Mouse (Mus musculus) limb, embryonic 14.5 days (tissue): ENCODE results near the gene Dync2li1. TPM values are rescaled to one million over a fixed set of nuclear protein-coding genes. Genes with fewer than 3 reads are reported as not detected.

ENCODE experiments used
- ATAC-seq: fragments of 200-750 bp; cut with Nextera tagmentation; 2 replicates; pipeline ENCODE4 v1.8.0; 2017; ENCODE audit warnings: low read depth, moderate number of reproducible peaks, moderate TSS enrichment; ENCODE audit not compliant: low FRiP score
- DNase-seq: peaks from one replicate; pipeline ENCODE4 v3.0.0-alpha.2; 2015; ENCODE audit warnings: low spot score
- H3K27ac ChIP-seq: fragments of 300-500 bp; sonication (generic); replicated peaks from 2 replicates; pipeline ENCODE4 v1.5.1; 2014; ENCODE audit warnings: low read depth, mild to moderate bottlenecking, low read length, moderate library complexity, mixed read lengths
- H3K27me3 ChIP-seq: fragments of 300-500 bp; sonication (generic); 2 replicates; pipeline ENCODE4 v1.6.1; 2014; ENCODE audit warnings: low read length, mixed read lengths; ENCODE audit not compliant: control insufficient read depth, insufficient read depth
- H3K36me3 ChIP-seq: fragments of 300-500 bp; sonication (generic); 2 replicates; pipeline ENCODE4 v1.6.1; 2014; ENCODE audit warnings: mild to moderate bottlenecking, low read length, moderate library complexity, mixed read lengths; ENCODE audit not compliant: control insufficient read depth, insufficient read depth
- H3K4me1 ChIP-seq: fragments of 300-500 bp; sonication (generic); 2 replicates; pipeline ENCODE4 v1.6.1; 2014; ENCODE audit warnings: antibody characterized with exemption, low read length, mixed read lengths; ENCODE audit not compliant: control insufficient read depth, insufficient read depth
- H3K4me2 ChIP-seq: fragments of 300-500 bp; sonication (generic); replicated peaks from 2 replicates; pipeline ENCODE4 v1.6.1; 2014; ENCODE audit warnings: low read depth, mild to moderate bottlenecking, low read length, moderate library complexity; ENCODE audit not compliant: severe bottlenecking
- H3K4me3 ChIP-seq: fragments of 300-500 bp; sonication (generic); replicated peaks from 2 replicates; pipeline ENCODE4 v1.5.1; 2014; ENCODE audit warnings: low read length
- H3K9ac ChIP-seq: fragments of 300-500 bp; sonication (generic); 2 replicates; pipeline ENCODE4 v1.6.1; 2014; ENCODE audit warnings: mild to moderate bottlenecking, low read depth, low read length, moderate library complexity; ENCODE audit not compliant: severe bottlenecking
- H3K9me3 ChIP-seq: fragments of 300-500 bp; sonication (generic); 2 replicates; pipeline ENCODE4 v1.6.1; 2016; ENCODE audit warnings: low read length; ENCODE audit not compliant: control insufficient read depth
- POLR2A ChIP-seq: fragments of 200-500 bp; IDR thresholded peaks from 2 replicates; pipeline ENCODE4 v1.8.0; 2012; ENCODE audit warnings: inconsistent platforms, mild to moderate bottlenecking, moderate library complexity, borderline replicate concordance; ENCODE audit not compliant: insufficient read depth, insufficient read length; ENCODE audit errors: extremely low read depth
- WGBS: fragments of 180-500 bp; shearing (Covaris S2); extraction: QIAGEN DNeasy Blood & Tissue Kit; methylation state at CpG from one replicate; pipeline ENCODE4 v1.1.7; 2014; 5-methylcytosine and 5-hydroxymethylcytosine counted together
- polyA plus RNA-seq, 2 experiments: library from polyadenylated mRNA; depleted of rRNA in 1 of 2; stranded (reverse) in 1 of 2; unstranded in 1 of 2; fragments of >200 nt; fragmentation: Nextera tagmentation in 1 of 2; extraction: Ambion mirVana in 1 of 2; gene quantifications; 2 replicates each; pipeline versions ENCODE4 v1.2.1 to v1.2.3; 2012 to 2014

Dync2li1 gene
- polyA plus RNA-seq (2012; rRNA removed) (17.2 and 21.0 TPM in 2 replicates), polyA plus RNA-seq (2014; fragmentation: Nextera tagmentation; extraction: Ambion mirVana) (29.9 and 33.0 TPM in 2 replicates)

DNA sequence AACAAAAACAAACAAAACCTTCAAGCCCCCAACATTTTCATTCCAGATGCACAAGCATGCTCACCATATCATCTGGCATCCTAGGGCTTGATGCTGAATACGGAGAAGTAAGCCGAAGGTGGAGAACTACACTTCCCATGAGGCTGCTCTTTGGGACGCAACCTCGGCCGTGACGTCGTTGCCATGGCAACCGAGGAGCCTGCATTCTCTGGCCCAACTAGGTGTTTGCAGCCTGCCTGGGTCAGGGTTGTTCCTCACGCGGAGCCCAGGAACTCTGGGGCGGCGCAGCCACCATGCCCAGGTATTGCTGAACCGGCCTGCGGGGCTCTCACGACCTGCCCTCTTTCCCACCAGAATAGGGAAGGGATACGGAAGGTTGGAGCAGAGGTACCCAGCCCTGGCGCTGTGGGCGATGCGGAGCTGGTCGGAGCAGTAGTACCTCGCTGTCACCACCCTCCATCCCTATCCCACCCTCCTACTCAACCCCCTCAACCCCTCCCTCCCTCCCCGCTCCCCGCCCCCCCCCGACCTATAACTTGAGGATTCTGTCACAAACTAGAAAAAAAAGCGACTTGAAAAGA lies at the start of gene Dync2li1:
Gene Dync2li1, plus strand, starts transcription at position 221 of the 581 bp plus-strand sequence.
- peak within 1 kb of the TSS; percentile 14 for H3K27ac ChIP-seq
- peaks cover 13% of the 10 kb centered on the region for H3K4me1 ChIP-seq
- 1% methylated on average over 24 of the region's 25 CpGs for WGBS
- H3K4me3 ChIP-seq, result peak within 1 kb of the TSS; percentile 62
- DNase-seq (peak; percentile 96), ATAC-seq (peak; percentile 93)
- no peaks in the 10 kb centered on the region for H3K27me3 ChIP-seq
- H3K36me3 ChIP-seq, result no peaks in the 10 kb centered on the region
- H3K4me2 ChIP-seq, result peak within 1 kb of the TSS; percentile 67
- no peaks in the 10 kb centered on the region for H3K9me3 ChIP-seq
- peak within 1 kb of the TSS; percentile 55 for H3K9ac ChIP-seq
- no peak for TF ChIP-seq POLR2A

GRCm38 (mm10) chr17:84576621-84577293 lies 49.5 kb upstream of the Dync2li1 start:
- Histone ChIP-seq H3K4me1 (peaks cover 13% of the 10 kb centered on the region), H3K9me3 (no peaks in the 10 kb centered on the region), H3K36me3 (peaks cover 24% of the 10 kb centered on the region), H3K9ac (no peak overlapping the region), H3K27me3 (no peaks in the 10 kb centered on the region), H3K4me3 (no peak overlapping the region), H3K4me2 (no peak overlapping the region), H3K27ac (no peak overlapping the region)
- no peak for TF ChIP-seq POLR2A
- DNase-seq (no peak), ATAC-seq (no peak)
- 76% methylated on average over 16 of the region's 16 CpGs for WGBS

DNA sequence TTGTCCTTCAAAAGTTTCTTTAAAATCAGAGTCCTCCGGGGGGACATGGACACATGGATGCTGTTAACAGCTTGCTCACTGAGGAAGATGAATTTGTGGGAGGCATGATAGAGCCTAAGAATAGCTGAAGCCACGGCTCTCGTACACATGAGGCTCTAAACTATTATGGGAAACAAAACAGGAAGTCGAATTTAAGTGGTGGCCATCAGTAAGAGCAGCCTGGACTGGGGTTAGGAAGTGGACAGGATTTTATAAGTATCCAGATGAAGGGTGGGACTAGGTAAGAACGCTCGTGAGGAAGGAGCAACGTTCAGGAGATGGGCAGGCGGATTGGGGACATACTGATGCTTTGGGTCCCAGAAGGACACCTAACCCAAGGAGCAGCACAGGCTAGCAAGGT lies 47.0 kb upstream of the Dync2li1 start:
- Histone ChIP-seq H3K4me3 (no peak overlapping the region), H3K36me3 (peaks cover 26% of the 10 kb centered on the region), H3K27ac (no peak overlapping the region), H3K9ac (no peak overlapping the region), H3K27me3 (no peaks in the 10 kb centered on the region), H3K9me3 (no peaks in the 10 kb centered on the region), H3K4me2 (no peak overlapping the region), H3K4me1 (peaks cover 17% of the 10 kb centered on the region)
- WGBS, result 75% methylated on average over 8 of the region's 8 CpGs
- ATAC-seq (no peak), DNase-seq (no peak)
- TF ChIP-seq POLR2A, result no peak

DNA sequence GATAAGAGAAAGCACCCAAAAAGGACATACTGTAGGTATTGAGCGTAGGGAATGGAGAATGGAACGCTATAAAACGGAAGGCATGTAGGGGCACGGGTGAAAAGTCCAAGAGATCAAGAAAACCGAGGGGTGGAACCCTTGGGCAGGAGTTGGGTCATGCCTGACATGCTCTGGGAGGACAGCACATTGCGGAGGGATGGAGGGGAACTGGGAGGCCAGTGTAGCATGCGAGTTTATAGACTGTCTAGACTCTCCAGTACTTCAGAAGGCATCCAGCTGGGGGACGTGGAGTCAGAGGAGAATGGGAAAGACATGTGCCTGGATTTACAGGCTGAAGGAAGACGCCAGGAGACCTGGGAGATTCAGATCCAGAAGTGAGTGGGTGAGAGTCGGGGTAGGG lies 46.5 kb upstream of the Dync2li1 start:
- peaks cover 20% of the 10 kb centered on the region for H3K4me1 ChIP-seq
- ATAC-seq (no peak), DNase-seq (no peak)
- no peak overlapping the region for H3K4me2 ChIP-seq
- H3K27ac ChIP-seq, result no peak overlapping the region
- no peaks in the 10 kb centered on the region for H3K9me3 ChIP-seq
- H3K27me3 ChIP-seq, result no peaks in the 10 kb centered on the region
- peaks cover 27% of the 10 kb centered on the region for H3K36me3 ChIP-seq
- no peak for TF ChIP-seq POLR2A
- H3K4me3 ChIP-seq, result no peak overlapping the region
- 75% methylated on average over 10 of the region's 10 CpGs for WGBS
- H3K9ac ChIP-seq, result no peak overlapping the region

DNA sequence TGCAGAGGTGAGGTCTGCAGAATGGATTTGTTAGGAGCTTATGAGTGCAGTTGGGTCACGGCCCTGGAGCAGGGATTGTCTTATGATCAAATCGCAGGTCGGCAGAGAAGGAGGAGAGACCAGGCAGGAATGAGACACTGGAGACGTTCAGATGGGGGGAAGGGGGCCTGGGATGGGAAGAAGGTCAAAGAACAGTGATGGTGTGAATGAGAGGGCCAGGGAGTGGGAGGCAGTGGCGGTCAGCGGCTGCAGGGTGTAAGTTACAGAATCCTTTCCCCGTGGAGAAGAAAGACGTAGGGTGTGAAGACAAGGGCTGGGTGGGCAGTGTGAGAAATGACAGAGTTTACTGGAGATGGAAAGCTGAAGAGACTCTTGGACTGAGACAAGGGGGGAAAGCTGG lies 45.5 kb upstream of the Dync2li1 start:
- Histone ChIP-seq H3K4me2 (no peak overlapping the region), H3K9ac (no peak overlapping the region), H3K4me1 (peaks cover 25% of the 10 kb centered on the region), H3K36me3 (peaks cover 20% of the 10 kb centered on the region), H3K4me3 (no peak overlapping the region), H3K27me3 (no peaks in the 10 kb centered on the region), H3K27ac (no peak overlapping the region), H3K9me3 (no peaks in the 10 kb centered on the region)
- no peak for ATAC-seq
- DNase-seq, result no peak
- 47% methylated on average over 8 of the region's 8 CpGs for WGBS
- no peak for TF ChIP-seq POLR2A
